Mouse (Mus musculus): Measurements from ENCODE around the gene Olfr1362.

Olfr1362 gene

DNA sequence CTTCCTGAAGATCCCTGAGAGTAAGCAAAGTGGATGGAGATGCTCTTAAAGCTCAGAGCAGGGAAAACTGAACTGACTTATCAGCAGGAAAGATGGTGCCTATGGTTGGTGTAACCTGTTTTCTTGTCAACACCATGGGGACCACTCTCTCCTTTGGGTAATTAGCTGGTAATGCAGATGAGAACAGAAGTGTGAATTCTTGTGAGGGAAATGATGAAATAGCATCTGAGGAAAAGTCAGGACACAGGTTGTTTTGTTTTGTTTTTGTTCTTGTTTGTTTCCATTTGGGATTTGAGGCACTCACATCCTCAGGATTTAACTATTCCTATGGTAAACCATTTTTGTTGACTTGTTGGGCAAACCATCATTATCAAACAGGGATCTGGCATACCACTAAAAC is at the start of gene Olfr1362:
Gene Olfr1362, minus strand, starts transcription at position 101 of the 400 bp plus-strand sequence.
- DNase-seq (ENCODE audit: extremely low spot score, low read depth, low spot score): no peak

DNA sequence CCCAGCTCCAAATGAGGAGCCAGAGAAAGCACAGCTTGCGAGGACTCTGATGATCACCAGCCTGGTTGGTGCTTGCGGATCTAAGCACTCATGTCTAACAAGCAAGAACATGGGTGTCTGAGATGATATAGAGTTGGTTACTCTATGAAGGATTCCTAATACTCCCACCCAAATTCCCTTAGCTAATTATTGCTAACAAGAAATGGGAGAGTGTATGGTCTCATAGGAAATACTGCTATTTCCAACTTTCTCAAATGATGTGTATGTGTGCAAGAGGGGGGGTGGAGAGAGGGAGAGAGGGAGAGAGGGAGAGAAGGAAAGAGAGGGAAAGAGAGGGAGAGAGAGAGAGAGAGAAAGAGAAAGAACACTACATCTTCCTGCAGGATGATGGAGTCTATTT is 49.5 kb upstream of the Olfr1362 start, which contains the start of gene Olfr1361:
Gene Olfr1361, minus strand, starts transcription at position 101 of the 400 bp plus-strand sequence.
- DNase-seq (ENCODE audit: extremely low spot score, low read depth, low spot score): no peak

DNA sequence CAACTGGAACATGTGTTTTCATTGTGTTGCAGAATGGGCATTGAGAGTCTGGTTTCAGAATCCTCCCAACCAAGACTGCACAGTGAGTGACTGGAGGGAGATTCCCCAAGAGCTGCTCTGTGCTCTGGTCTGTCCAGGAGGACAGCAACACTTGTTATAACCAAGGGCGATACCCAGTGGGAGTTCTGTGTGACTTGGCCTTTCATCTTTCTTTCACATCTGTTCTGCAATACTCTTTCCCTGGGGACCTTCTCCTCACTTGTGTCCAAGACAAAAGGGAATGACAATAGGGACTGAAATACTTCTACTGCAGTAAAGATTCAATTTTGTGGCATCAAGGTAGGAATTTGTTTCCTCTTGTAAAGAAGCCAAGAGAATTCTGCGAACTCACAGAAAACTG is 28.6 kb upstream of the Olfr1362 start, which contains the start of gene Olfr11:
Gene Olfr11, minus strand, starts transcription at position 101 of the 400 bp plus-strand sequence.
- DNase-seq (ENCODE audit: extremely low spot score, low read depth, low spot score): no peak

DNA sequence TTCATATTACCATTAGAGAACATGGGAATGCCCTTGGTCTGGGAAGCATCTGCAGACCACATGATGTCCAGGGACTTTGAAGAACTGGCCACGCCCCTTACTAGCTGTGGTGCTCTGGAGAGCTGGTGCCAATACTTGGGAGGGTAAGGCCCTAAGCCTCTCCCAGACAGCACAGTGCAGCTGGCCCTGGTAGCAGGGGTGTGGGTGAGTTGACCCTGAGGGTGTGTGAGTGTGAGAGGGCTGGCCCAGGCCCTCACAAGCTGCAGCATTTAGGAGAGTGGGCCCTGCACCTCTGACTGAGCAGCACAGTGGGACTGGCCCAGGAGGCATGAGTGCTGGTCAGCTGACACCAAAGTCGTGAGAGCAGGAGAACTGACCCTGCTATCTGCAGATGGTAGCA is 22.2 kb downstream of the Olfr1362 start:
- DNase-seq (ENCODE audit: extremely low spot score, low read depth, low spot score): no peak

DNA sequence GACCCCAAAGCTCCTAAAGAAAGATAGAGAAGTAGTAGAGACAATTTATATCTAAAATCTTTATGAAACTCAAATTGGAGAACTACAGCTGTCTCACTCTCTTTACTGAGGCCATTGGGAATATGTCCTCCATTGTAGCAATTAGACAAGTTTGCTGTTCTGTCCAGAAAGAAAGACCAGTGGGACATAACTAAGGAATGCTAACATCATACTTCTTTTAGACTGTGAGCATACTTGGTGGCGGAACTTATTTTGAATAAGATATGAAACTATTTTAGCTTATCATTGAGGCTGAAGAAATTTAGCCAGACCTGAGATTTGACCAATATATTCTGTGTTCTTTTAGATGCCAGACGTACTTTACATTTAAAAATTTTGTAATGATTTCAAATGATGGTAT is 32.2 kb downstream of the Olfr1362 start, which contains the start of gene Olfr1364:
Gene Olfr1364, minus strand, starts transcription at position 101 of the 400 bp plus-strand sequence.
- no peak for DNase-seq (ENCODE audit: extremely low spot score, low read depth, low spot score)

Data from hindlimb bud, embryonic 11.5 days (tissue).